Mouse (Mus musculus) heart, adult 2 months (tissue): ENCODE measurements around the gene Hspa2.

Experiments used
- CTCF ChIP-seq: fragments of 200-600 bp; IDR thresholded peaks from 2 replicates; pipeline ENCODE4 v1.8.1; 2022; ENCODE audit warnings: antibody characterized with exemption, mild to moderate bottlenecking, moderate library complexity
- POLR2A ChIP-seq: fragments of 200-500 bp; IDR thresholded peaks from 2 replicates; pipeline ENCODE4 v1.6.1; 2011; ENCODE audit warnings: mild to moderate bottlenecking, low read depth, low read length, control low read depth; ENCODE audit not compliant: insufficient read depth

- TF ChIP-seq POLR2A (no peak), CTCF (no peak)
These were observed 42.3 kb upstream of the Hspa2 start for GRCm38 (mm10) chr12:76361405-76362302.
